Mouse (Mus musculus) stomach, postnatal 0 days (tissue): ENCODE results near the gene Gm44579.

Source experiments
- CTCF ChIP-seq: IDR thresholded peaks from 2 replicates; pipeline ENCODE4 v1.5.1; 2016; ENCODE audit warnings: antibody characterized with exemption, low read depth, mild to moderate bottlenecking, moderate library complexity
- EP300 ChIP-seq: optimal IDR thresholded peaks from 2 replicates; pipeline ENCODE3; 2016; ENCODE audit warnings: antibody characterized with exemption

DNA sequence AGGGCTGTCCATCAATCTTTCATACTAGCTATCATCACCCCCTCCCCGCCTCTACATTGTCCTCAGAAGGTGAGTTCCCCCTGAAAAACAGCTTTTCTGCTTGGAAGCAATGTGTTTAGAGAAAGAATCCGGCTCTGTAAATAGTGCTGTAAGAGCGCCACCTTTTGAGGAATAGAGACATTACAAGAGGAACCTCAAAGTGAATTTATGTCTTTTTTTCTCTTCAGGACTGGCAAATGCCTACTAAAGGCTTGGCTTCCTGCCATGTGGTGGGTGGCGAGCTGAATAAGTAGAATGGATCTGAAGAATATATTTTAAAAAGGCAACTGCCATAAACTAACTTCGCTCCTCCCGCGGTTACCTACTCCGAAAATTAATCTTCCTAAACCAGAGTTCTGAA lies 47.0 kb downstream of the Gm44579 start:
- peak; percentile 79 for TF ChIP-seq CTCF
- TF ChIP-seq EP300, result no peak
